Mouse (Mus musculus) myocyte (in vitro differentiated cells): ENCODE data around the gene Gck. TPM values are rescaled to one million over a fixed set of nuclear protein-coding genes. Genes with fewer than 3 reads are reported as not detected.

ENCODE experiments used
- H3K27me3 ChIP-seq: one replicate; pipeline ENCODE4 v1.6.1; 2011; ENCODE audit not compliant: control insufficient read depth, insufficient read depth, insufficient read length
- H3K36me3 ChIP-seq: one replicate; pipeline ENCODE4 v1.6.1; 2011; ENCODE audit not compliant: control insufficient read depth, insufficient read depth
- H3K4me2 ChIP-seq: one replicate; pipeline ENCODE4 v1.6.1; 2011; ENCODE audit warnings: low read depth, control low read depth
- H3K4me3 ChIP-seq: one replicate; pipeline ENCODE4 v1.5.1; 2011; ENCODE audit warnings: mild to moderate bottlenecking, control low read depth, moderate library complexity
- H3K79me2 ChIP-seq: one replicate; pipeline ENCODE4 v1.6.1; 2011; ENCODE audit not compliant: control insufficient read depth, insufficient read depth
- H3ac ChIP-seq: one replicate; pipeline ENCODE4 v1.6.1; 2011; ENCODE audit not compliant: control insufficient read depth, insufficient read length
- CEBPB ChIP-seq: IDR thresholded peaks from 2 replicates; pipeline ENCODE4 v1.6.1; 2011; ENCODE audit warnings: mild to moderate bottlenecking, moderate library complexity; ENCODE audit not compliant: poor library complexity, insufficient read depth, severe bottlenecking
- E2F4 ChIP-seq: IDR thresholded peaks from one replicate; pipeline ENCODE4 v1.6.1; 2011; ENCODE audit warnings: mild to moderate bottlenecking, control low read depth, moderate library complexity; ENCODE audit not compliant: insufficient read depth
- MAX ChIP-seq: IDR thresholded peaks from one replicate; pipeline ENCODE4 v1.6.1; 2011; ENCODE audit warnings: low read depth, mild to moderate bottlenecking, control low read depth
- MYOD1 ChIP-seq, 3 experiments: IDR thresholded peaks; one replicate each; pipeline ENCODE4 v1.6.1; 2011; ENCODE audit warnings: control low read depth in 2 of 3, low read depth in 2 of 3, mild to moderate bottlenecking in 2 of 3, moderate library complexity in 1 of 3; ENCODE audit not compliant: insufficient read length in 2 of 3, control insufficient read depth in 1 of 3
- MYOG ChIP-seq, 3 experiments: IDR thresholded peaks; one replicate each; pipeline ENCODE4 v1.6.1; 2011; ENCODE audit warnings: control low read depth in 2 of 3, low read depth in 2 of 3, mild to moderate bottlenecking in 2 of 3; ENCODE audit not compliant: insufficient read length in 2 of 3, control insufficient read depth in 1 of 3, insufficient read depth in 1 of 3
- POLR2A ChIP-seq: IDR thresholded peaks from one replicate; pipeline ENCODE4 v1.6.1; 2011; ENCODE audit warnings: low read depth, mild to moderate bottlenecking, control low read depth, moderate library complexity; ENCODE audit not compliant: insufficient read length
- POLR2AphosphoS2 ChIP-seq: IDR thresholded peaks from one replicate; pipeline ENCODE4 v1.6.1; 2011; ENCODE audit warnings: low read depth, control low read depth; ENCODE audit not compliant: insufficient read length
- REST ChIP-seq: IDR thresholded peaks from one replicate; pipeline ENCODE4 v1.6.1; 2011; ENCODE audit warnings: mild to moderate bottlenecking, control low read depth, moderate library complexity; ENCODE audit not compliant: insufficient read depth, insufficient read length
- SRF ChIP-seq: IDR thresholded peaks from one replicate; pipeline ENCODE4 v1.6.1; 2011; ENCODE audit warnings: low read depth; ENCODE audit not compliant: control insufficient read depth, insufficient read length
- TCF12 ChIP-seq: IDR thresholded peaks from one replicate; pipeline ENCODE4 v1.6.1; 2011; ENCODE audit warnings: mild to moderate bottlenecking, control low read depth; ENCODE audit not compliant: poor library complexity, insufficient read depth, severe bottlenecking
- TCF3 ChIP-seq: IDR thresholded peaks from one replicate; pipeline ENCODE4 v1.6.1; 2011; ENCODE audit warnings: low read depth, control low read depth; ENCODE audit not compliant: insufficient read length
- USF1 ChIP-seq: IDR thresholded peaks from one replicate; pipeline ENCODE4 v1.6.1; 2011; ENCODE audit warnings: low read depth, mild to moderate bottlenecking, control low read depth, moderate library complexity
- polyA plus RNA-seq: library from polyadenylated mRNA; unstranded; fragments of >200 nt; fragmentation: generic; extraction: Trizol; gene quantifications from one replicate; pipeline ENCODE4 v1.2.1, GENCODE M21; 2012; ENCODE audit warnings: missing spikeins

Gene Gck
- polyA plus RNA-seq, result 0.07 TPM

DNA sequence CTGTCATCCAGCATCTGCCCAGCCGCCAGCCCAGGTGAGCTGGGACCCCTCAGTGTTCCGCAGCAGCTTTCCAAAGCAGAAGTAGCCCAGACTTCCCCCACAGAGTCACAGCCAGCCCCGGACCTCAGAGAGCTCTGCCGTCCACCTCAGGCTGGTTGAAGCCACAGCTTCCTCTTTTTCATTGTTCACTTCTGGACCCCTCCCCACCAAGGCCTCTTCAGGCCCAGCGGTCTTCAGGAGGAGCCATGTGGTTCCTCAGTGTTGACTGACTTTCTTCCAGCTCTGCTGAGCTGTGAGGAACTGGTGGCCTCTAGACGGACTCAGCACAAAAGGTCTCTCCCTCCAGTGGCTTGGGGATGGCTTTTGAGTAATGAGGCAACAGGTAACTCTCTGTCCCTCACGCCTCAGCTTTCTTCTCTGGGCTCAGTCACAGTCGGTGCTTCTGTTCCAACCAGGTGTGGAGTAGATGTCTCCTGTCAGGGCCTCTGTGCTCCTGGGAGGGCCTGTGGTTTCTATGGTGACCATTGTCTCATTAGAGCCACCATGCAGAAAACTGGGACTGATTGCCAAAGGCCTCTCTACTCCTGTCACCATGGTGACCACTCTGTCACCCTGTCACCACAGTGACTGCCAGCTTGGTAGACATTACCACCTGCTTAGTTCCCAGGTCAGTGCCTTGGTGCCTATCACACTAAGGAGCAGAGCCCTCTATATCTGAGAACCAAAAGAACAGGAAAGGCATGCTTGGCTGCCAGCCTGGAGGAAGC lies at the start of gene Gck:
TSS of gene Gck (minus strand) at position 496 of the 767 bp plus-strand sequence.
- no peak for TF ChIP-seq MYOG (IDR thresholded peaks at IDR 0.05; ENCODE audit: control insufficient read depth in 1 of 3, insufficient read depth in 1 of 3, insufficient read length in 2 of 3, low read depth in 2 of 3)
- TF ChIP-seq E2F4, result no peak
- no peak for TF ChIP-seq USF1
- no peak for TF ChIP-seq POLR2A
- TF ChIP-seq SRF, result no peak
- no peak for TF ChIP-seq POLR2AphosphoS2
- TF ChIP-seq TCF3, result no peak
- TF ChIP-seq MYOD1 (IDR thresholded peaks at IDR 0.05; ENCODE audit: control insufficient read depth in 1 of 3, insufficient read length in 2 of 3, low read depth in 2 of 3), result no peak
- no peak for TF ChIP-seq REST
- TF ChIP-seq CEBPB, result no peak
- TF ChIP-seq TCF12, result no peak
- TF ChIP-seq MAX, result no peak
- Histone ChIP-seq H3K4me2 (no peak within 1 kb of the TSS), H3K36me3 (no peaks in the 10 kb centered on the region), H3K27me3 (peaks cover 7% of the 10 kb centered on the region), H3ac (no peak within 1 kb of the TSS), H3K4me3 (no peak within 1 kb of the TSS), H3K79me2 (no peaks in the 10 kb centered on the region)

GRCm38 (mm10) chr11:5998472-5998871 lies 48.6 kb upstream of the Gck start:
- no peak overlapping the region for H3K4me3 ChIP-seq
- TF ChIP-seq MYOD1 (IDR thresholded peaks at IDR 0.05; ENCODE audit: control insufficient read depth in 1 of 3, insufficient read length in 2 of 3, low read depth in 2 of 3) (peak in 1 of 3 experiments; percentile 16), CEBPB (no peak), TCF3 (peak; percentile 9), E2F4 (no peak), POLR2AphosphoS2 (no peak), REST (no peak), MAX (no peak), SRF (peak; percentile 48)

DNA sequence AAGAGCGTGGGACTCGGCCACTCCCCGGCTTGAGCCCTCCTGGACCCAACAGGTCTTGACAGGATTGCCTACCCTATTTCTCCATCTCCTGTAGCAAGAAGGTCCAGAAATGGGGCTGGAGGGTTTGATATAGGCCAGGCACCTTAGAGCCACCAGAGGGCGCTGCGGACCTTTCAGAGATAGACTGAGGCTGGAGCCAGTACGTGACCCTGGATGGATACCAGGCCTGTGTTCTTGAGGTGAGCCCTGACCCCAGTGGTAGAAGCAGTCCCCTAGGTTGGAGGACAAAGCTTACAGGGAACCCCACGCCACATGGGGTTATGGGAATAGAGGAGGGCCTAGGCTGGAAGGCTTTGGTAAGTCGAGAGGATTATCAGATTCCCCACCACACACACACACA lies 46.1 kb upstream of the Gck start:
- Histone ChIP-seq H3K79me2 (no peaks in the 10 kb centered on the region), H3K36me3 (no peaks in the 10 kb centered on the region), H3K4me3 (no peak overlapping the region), H3K4me2 (no peak overlapping the region), H3K27me3 (peaks cover 13% of the 10 kb centered on the region), H3ac (no peak overlapping the region)
- TF ChIP-seq TCF3, result no peak
- no peak for TF ChIP-seq POLR2A
- TF ChIP-seq MYOG (IDR thresholded peaks at IDR 0.05; ENCODE audit: control insufficient read depth in 1 of 3, insufficient read depth in 1 of 3, insufficient read length in 2 of 3, low read depth in 2 of 3), result no peak
- TF ChIP-seq SRF, result no peak
- TF ChIP-seq MAX, result no peak
- no peak for TF ChIP-seq REST
- no peak for TF ChIP-seq CEBPB
- no peak for TF ChIP-seq E2F4
- no peak for TF ChIP-seq USF1

More at GRCm38 (mm10) chr11:5998472-5998871, 48.6 kb upstream of the Gck start:
- Histone ChIP-seq H3K4me2 (no peak overlapping the region), H3K27me3 (peaks cover 8% of the 10 kb centered on the region), H3K36me3 (no peaks in the 10 kb centered on the region), H3ac (no peak overlapping the region), H3K79me2 (no peaks in the 10 kb centered on the region)

GRCm38 (mm10) chr11:5994880-5995279 lies 45.0 kb upstream of the Gck start:
- H3K27me3 ChIP-seq, result peaks cover 13% of the 10 kb centered on the region
- no peaks in the 10 kb centered on the region for H3K36me3 ChIP-seq
- no peak overlapping the region for H3K4me3 ChIP-seq
- no peak for TF ChIP-seq MAX
- no peak for TF ChIP-seq USF1
- H3K4me2 ChIP-seq, result no peak overlapping the region
- H3ac ChIP-seq, result no peak overlapping the region
- H3K79me2 ChIP-seq, result no peaks in the 10 kb centered on the region

DNA sequence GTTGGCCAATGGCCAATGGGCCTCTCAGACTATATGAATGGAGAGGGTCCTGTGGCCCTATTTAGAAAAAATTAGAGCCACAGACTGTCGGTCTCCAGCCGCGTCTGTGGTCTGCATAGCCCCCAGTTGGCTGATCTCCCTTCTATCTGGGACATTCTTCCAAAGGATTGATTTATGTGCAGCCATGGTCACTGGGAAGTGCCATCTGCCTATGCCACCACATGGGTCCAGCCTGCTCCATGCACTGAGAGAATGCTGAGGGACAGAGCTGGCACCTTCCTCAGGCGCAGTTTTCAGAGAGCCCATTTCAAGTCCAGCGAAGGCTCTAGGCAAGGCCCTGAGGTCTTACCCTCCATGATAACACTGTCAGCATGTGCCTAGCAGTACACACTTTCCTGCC lies 44.3 kb upstream of the Gck start:
- Histone ChIP-seq H3K79me2 (no peaks in the 10 kb centered on the region), H3K27me3 (peaks cover 16% of the 10 kb centered on the region), H3ac (no peak overlapping the region), H3K4me3 (no peak overlapping the region), H3K36me3 (no peaks in the 10 kb centered on the region), H3K4me2 (no peak overlapping the region)
- TF ChIP-seq SRF (no peak), CEBPB (no peak), POLR2AphosphoS2 (no peak), TCF12 (no peak), TCF3 (no peak)
